Mouse (Mus musculus) small intestine, adult 2 months (tissue): ENCODE results near the gene Zbtb7a. TPM values are rescaled to one million over a fixed set of nuclear protein-coding genes. Genes with fewer than 3 reads are reported as not detected.

Source experiments
- H3K27ac ChIP-seq: fragments of 200-500 bp; 2 replicates; pipeline ENCODE4 v1.5.1; 2012; ENCODE audit warnings: low read depth, low read length, control low read depth, inconsistent platforms; ENCODE audit not compliant: insufficient read depth
- H3K27me3 ChIP-seq: fragments of 200-500 bp; 2 replicates; pipeline ENCODE4 v1.6.1; 2012; ENCODE audit warnings: mild to moderate bottlenecking, moderate library complexity, low read length, inconsistent platforms; ENCODE audit not compliant: control insufficient read depth, insufficient read depth
- H3K36me3 ChIP-seq: fragments of 200-500 bp; 2 replicates; pipeline ENCODE4 v1.6.1; 2012; ENCODE audit warnings: mild to moderate bottlenecking, low read length, control low read depth, inconsistent platforms; ENCODE audit not compliant: control insufficient read depth, insufficient read depth
- H3K4me1 ChIP-seq: fragments of 200-500 bp; 2 replicates; pipeline ENCODE4 v1.6.1; 2012; ENCODE audit warnings: low read length, inconsistent platforms, mixed read lengths; ENCODE audit not compliant: control insufficient read depth, insufficient read depth, insufficient read length
- H3K4me3 ChIP-seq: fragments of 200-500 bp; 2 replicates; pipeline ENCODE4 v1.5.1; 2012; ENCODE audit warnings: low read depth, mild to moderate bottlenecking, control low read depth, inconsistent platforms, low read length, moderate library complexity
- CTCF ChIP-seq: fragments of 200-500 bp; IDR thresholded peaks from 2 replicates; pipeline ENCODE4 v1.5.1; 2012; ENCODE audit warnings: low read depth, mild to moderate bottlenecking, control low read depth, inconsistent platforms, low read length, moderate library complexity, mixed read lengths; ENCODE audit not compliant: insufficient replicate concordance, insufficient read length; ENCODE audit errors: extremely low read depth
- POLR2A ChIP-seq: fragments of 200-500 bp; IDR thresholded peaks from 2 replicates; pipeline ENCODE4 v1.6.1; 2012; ENCODE audit warnings: low read depth, mild to moderate bottlenecking, control low read depth, inconsistent platforms, low read length, moderate library complexity
- WGBS: fragments of 180-500 bp; shearing (Covaris S2); methylation state at CpG from one replicate; pipeline ENCODE4 v1.1.7; 2018; 5-methylcytosine and 5-hydroxymethylcytosine counted together
- polyA plus RNA-seq: library from polyadenylated mRNA; depleted of rRNA; stranded (reverse); fragments of >200 nt; gene quantifications from 2 replicates; pipeline ENCODE4 v1.2.3, GENCODE M21; 2012

Gene Zbtb7a
- polyA plus RNA-seq, 1 experiment: 187 TPM

DNA sequence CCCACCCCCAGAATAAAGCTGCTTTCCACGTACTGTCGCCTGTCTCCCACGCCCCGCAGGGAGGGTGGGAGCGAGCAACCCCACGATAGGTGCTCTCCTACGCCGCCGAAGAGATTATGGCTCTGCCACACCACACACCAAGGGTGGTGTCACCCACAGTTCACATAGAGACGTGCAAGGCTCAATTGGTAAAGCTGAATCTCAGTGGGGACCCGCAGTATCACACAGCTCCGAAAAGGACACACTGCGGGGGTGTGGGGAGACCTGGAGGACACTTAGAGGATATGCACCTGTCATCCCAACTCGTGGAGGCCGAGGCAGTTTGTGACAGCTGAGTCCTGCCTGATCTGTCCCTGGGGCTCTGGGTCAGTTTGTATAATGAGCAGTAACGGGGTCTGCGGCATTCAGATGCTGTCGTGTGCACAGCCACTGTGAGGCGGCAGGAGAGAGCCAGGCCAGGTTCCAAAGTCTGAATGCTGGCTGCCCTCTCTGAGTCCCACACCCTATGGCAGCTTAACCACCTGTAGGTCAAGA is 58.0 kb downstream of the Zbtb7a start:
- peak overlapping the region; percentile 71 for H3K4me3 ChIP-seq
- peaks cover 23% of the 10 kb centered on the region for H3K4me1 ChIP-seq
- peak overlapping the region; percentile 61 for H3K27ac ChIP-seq
- H3K36me3 ChIP-seq: peaks cover 9% of the 10 kb centered on the region; the same call in 1 of the 2 replicates
- TF ChIP-seq POLR2A (no peak), CTCF (no peak)
- 0 out of 2 replicates have a peak, but pooled peaks cover 4% of the 10 kb centered on the region for H3K27me3 ChIP-seq
- WGBS: 2% methylated on average over 19 of the region's 19 CpGs

DNA sequence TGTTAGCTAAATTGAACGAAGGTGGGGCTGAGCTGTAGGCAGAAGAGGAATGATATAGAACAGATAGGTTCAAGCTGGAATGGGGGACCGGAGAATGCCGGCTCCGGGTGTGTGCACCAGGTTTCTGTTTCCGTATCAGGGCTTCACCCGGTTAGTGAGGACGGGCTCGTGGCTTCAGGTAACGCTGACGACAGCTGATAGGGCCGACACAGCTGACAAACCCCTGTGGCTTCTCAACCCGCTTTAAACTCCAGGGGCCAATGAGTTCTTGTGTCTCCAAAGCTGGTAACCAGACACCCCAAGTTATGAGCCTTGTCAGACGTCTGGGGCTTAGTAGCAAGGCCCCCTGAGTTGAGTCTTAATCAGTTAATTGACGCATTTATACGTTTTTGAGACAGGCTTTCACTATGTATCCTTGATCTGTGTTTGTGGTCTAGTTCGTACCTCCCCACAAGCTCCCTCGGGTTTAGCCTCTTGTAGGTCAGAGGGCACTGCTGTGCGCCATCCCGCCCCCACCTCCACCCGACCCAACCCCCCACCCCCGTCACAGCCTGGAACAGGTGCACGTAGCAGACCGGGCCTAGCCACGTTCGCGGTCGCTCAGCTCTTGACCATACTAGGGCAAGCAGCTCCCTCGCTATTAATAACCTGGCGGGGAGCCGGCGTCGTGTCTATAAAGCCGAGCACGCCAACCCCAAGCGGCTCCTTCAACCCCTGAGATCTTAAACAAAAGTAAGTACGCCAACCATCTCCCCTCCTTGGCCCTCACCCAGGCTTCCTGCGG is 59.2 kb downstream of the Zbtb7a start:
- H3K36me3 ChIP-seq: peaks cover 9% of the 10 kb centered on the region; the same call in 1 of the 2 replicates
- TF ChIP-seq POLR2A: peak; percentile 46; the same call in 1 of the 2 replicates
- no peak for TF ChIP-seq CTCF
- H3K27ac ChIP-seq: peak overlapping the region; percentile 83
- 6% methylated on average over 37 of the region's 37 CpGs for WGBS
- 0 out of 2 replicates have a peak, but pooled peaks cover 4% of the 10 kb centered on the region for H3K27me3 ChIP-seq
- peaks cover 23% of the 10 kb centered on the region for H3K4me1 ChIP-seq
- peak overlapping the region; percentile 36 for H3K4me3 ChIP-seq

DNA sequence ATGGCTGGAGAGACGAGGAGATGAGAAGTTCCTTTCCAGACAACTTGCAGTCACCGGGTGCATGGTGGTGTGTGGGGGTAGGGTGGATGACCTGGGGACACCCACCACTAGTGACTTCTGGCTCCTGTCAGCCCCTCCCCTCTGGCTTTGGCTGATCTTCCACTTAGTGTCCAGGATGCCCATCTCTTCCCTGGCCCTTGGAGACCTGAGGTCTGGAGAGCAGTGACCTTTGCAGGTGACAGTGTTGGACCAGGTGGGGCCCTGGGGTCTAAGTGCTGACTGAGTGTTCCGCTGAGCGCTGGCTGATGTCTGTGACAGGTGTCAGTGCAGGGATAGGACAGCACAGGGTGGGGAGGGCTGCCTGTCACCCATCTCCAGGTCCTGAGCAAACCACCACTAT is 60.3 kb downstream of the Zbtb7a start:
- WGBS: 69% methylated on average over 4 of the region's 4 CpGs
- Histone ChIP-seq H3K4me1 (peaks cover 23% of the 10 kb centered on the region), H3K27me3 (0 out of 2 replicates have a peak, but pooled peaks cover 4% of the 10 kb centered on the region), H3K27ac (peak overlapping the region; percentile 83), H3K36me3 (peaks cover 6% of the 10 kb centered on the region; the same call in 1 of the 2 replicates), H3K4me3 (peak overlapping the region; percentile 36)
- TF ChIP-seq POLR2A (no peak), CTCF (no peak)

DNA sequence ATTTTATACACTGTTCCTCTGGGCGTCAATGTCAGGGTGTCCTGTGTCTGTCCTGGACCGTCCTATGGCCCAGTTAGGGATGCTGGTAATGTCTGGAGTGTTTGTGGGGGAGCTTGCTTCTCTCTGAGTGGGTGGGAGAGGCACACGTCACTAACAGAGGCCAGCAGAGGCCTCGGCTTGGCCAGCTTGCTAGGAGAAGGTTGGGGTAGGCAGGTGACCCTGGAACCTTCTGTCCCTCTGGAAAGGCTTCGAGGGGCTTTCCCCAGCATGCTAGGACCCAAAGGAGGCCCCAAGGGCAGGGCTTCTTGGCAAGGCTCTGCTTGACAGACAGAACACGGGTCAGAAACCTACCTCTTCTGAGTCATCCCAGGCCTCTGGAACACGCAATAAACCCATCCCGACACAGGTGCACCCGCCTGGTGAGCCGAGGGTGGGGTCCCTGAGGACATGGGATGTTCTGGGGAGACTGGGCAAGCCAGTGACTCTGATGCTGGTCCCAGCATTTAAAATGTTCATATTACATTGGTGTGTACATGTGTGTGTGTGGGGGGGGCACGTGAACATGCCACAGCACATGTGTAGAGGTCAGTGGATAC is 61.5 kb downstream of the Zbtb7a start:
- Histone ChIP-seq H3K27ac (0 out of 2 replicates have a peak overlapping the region, but pooled peaks have one; percentile 22), H3K36me3 (no peaks in the 10 kb centered on the region), H3K27me3 (0 out of 2 replicates have a peak, but pooled peaks cover 4% of the 10 kb centered on the region), H3K4me3 (no peak overlapping the region), H3K4me1 (peaks cover 23% of the 10 kb centered on the region)
- 65% methylated on average over 11 of the region's 11 CpGs for WGBS
- TF ChIP-seq POLR2A (no peak), CTCF (no peak)

DNA sequence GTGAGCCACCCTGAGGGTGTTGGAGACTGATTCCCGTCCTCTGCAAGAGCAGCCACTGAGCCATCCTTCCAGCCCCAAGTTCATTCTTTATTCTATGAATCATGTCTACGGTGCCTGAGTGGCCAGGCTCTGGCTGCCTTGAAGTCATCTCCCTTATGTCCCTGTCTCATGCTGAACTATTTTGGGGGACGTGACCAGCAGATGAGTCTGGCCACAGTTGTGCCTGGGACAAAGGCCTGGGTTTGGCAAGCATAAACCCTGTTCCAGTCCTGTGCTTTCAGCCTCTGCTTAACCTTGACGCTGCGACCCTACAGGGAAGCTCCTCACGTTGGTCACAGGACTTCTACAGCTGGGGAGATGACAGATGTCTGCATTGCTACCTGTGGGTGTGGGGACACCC is 62.3 kb downstream of the Zbtb7a start:
- WGBS: 58% methylated on average over 6 of the region's 6 CpGs
- TF ChIP-seq CTCF (no peak), POLR2A (no peak)
- peaks cover 19% of the 10 kb centered on the region for H3K4me1 ChIP-seq
- no peak overlapping the region for H3K27ac ChIP-seq
- H3K4me3 ChIP-seq: no peak overlapping the region
- H3K27me3 ChIP-seq: 0 out of 2 replicates have a peak, but pooled peaks cover 4% of the 10 kb centered on the region
- no peaks in the 10 kb centered on the region for H3K36me3 ChIP-seq

DNA sequence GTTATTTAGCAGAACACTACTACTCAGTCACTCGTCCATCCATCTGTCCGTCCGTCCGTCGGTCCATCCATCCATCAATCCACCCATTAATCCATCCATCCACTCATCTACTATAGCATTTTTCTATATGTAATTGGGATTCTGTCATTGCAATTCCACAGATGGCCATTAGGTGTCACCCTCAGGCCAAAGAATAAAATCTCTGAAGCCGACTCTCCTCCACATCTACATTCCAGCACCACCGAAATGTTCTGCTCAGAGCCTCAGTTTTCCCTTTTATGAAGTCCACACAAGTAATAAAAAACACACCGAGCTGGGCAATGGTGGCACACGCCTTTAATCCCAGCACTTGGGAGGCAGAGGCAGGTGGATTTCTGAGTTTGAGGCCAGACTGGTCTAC is 63.2 kb downstream of the Zbtb7a start:
- TF ChIP-seq CTCF: no peak
- no peak for TF ChIP-seq POLR2A
- H3K36me3 ChIP-seq: no peaks in the 10 kb centered on the region
- H3K4me1 ChIP-seq: peaks cover 18% of the 10 kb centered on the region
- H3K27me3 ChIP-seq: 0 out of 2 replicates have a peak, but pooled peaks cover 4% of the 10 kb centered on the region
- 1% methylated on average over 9 of the region's 9 CpGs for WGBS
- H3K27ac ChIP-seq: no peak overlapping the region
- no peak overlapping the region for H3K4me3 ChIP-seq

DNA sequence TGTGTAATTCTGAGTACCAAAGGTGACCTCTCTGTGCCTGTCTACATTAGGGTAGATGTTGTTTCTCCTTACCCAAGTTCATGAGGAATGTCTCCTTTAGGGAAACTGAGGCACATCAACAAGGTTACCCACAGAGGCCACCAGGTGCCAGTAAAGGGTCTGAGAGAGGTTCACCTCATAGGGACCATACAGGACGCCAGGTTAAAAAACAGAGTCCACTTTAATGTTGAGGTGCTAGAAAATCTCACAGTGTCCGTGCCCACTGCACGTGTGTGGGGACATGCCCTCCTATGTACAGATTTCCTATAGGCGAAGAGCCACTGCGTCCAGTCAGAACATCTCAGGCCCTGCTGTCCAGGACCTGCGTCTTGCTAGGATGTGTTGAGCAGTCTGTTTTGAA is 64.0 kb downstream of the Zbtb7a start:
- TF ChIP-seq CTCF (no peak), POLR2A (no peak)
- Histone ChIP-seq H3K4me3 (no peak overlapping the region), H3K27ac (no peak overlapping the region), H3K36me3 (no peaks in the 10 kb centered on the region), H3K4me1 (peaks cover 19% of the 10 kb centered on the region), H3K27me3 (0 out of 2 replicates have a peak, but pooled peaks cover 1% of the 10 kb centered on the region)
- WGBS: 88% methylated on average over 6 of the region's 6 CpGs
